Mouse (Mus musculus): Measurements from ENCODE around the gene Alox5ap.
A peak's percentile ranks its signal among the peaks of the same experiment; 100 is the strongest.

Gene Alox5ap

GRCm38 (mm10) chr5:149264405-149264804 lies at the start of gene Alox5ap:
TSS of gene Alox5ap (plus strand) at chr5:149264767.
- DNase-seq (ENCODE audit: low read depth, low spot score): no peak

- no peak for DNase-seq (ENCODE audit: low read depth, low spot score)
Measured at GRCm38 (mm10) chr5:149215540-149215939, 49.0 kb upstream of the Alox5ap start.

GRCm38 (mm10) chr5:149217524-149218357 lies 46.8 kb upstream of the Alox5ap start:
- DNase-seq (ENCODE audit: low read depth, low spot score): no peak

- DNase-seq (ENCODE audit: low read depth, low spot score): no peak
Measured at GRCm38 (mm10) chr5:149219493-149219892, 45.1 kb upstream of the Alox5ap start.

- no peak for DNase-seq (ENCODE audit: low read depth, low spot score)
Measured at GRCm38 (mm10) chr5:149221355-149221754, 43.2 kb upstream of the Alox5ap start.

- DNase-seq (ENCODE audit: low read depth, low spot score): no peak
Measured at GRCm38 (mm10) chr5:149224666-149225065, 39.9 kb upstream of the Alox5ap start.

- peak; percentile 97 for DNase-seq (ENCODE audit: low read depth, low spot score)
Measured at GRCm38 (mm10) chr5:149228700-149229618, 35.6 kb upstream of the Alox5ap start.

GRCm38 (mm10) chr5:149229619-149230339 lies 34.8 kb upstream of the Alox5ap start:
- DNase-seq (ENCODE audit: low read depth, low spot score): peak; percentile 21

- DNase-seq (ENCODE audit: low read depth, low spot score): no peak
Measured at GRCm38 (mm10) chr5:149235002-149235401, 29.6 kb upstream of the Alox5ap start.

- DNase-seq (ENCODE audit: low read depth, low spot score): no peak
Measured at GRCm38 (mm10) chr5:149237221-149237950, 27.2 kb upstream of the Alox5ap start.

- no peak for DNase-seq (ENCODE audit: low read depth, low spot score)
Measured at GRCm38 (mm10) chr5:149242467-149242866, 22.1 kb upstream of the Alox5ap start.

- no peak for DNase-seq (ENCODE audit: low read depth, low spot score)
Measured at GRCm38 (mm10) chr5:149243053-149243452, 21.5 kb upstream of the Alox5ap start.

GRCm38 (mm10) chr5:149245391-149245964 lies 19.1 kb upstream of the Alox5ap start:
- no peak for DNase-seq (ENCODE audit: low read depth, low spot score)

GRCm38 (mm10) chr5:149245965-149246470 lies 18.5 kb upstream of the Alox5ap start:
- peak; percentile 93 for DNase-seq (ENCODE audit: low read depth, low spot score)

GRCm38 (mm10) chr5:149247047-149247904 lies 17.3 kb upstream of the Alox5ap start:
- no peak for DNase-seq (ENCODE audit: low read depth, low spot score)

GRCm38 (mm10) chr5:149252303-149252702 lies 12.3 kb upstream of the Alox5ap start:
- DNase-seq (ENCODE audit: low read depth, low spot score): no peak

- DNase-seq (ENCODE audit: low read depth, low spot score): no peak
Measured at GRCm38 (mm10) chr5:149253491-149253890, 11.1 kb upstream of the Alox5ap start.

- no peak for DNase-seq (ENCODE audit: low read depth, low spot score)
Measured at GRCm38 (mm10) chr5:149255522-149255921, 9.0 kb upstream of the Alox5ap start.

GRCm38 (mm10) chr5:149257518-149258281 lies 6.9 kb upstream of the Alox5ap start:
- no peak for DNase-seq (ENCODE audit: low read depth, low spot score)
